Mouse (Mus musculus) embryonic fibroblast, embryonic 13.5 days (primary cell): Measurements from ENCODE around the gene 6030468B19Rik.

Experiments
- CTCF ChIP-seq: IDR thresholded peaks from 2 replicates; pipeline ENCODE4 v1.5.1; 2011; ENCODE audit warnings: mild to moderate bottlenecking, control low read depth, low read length, moderate library complexity, borderline replicate concordance; ENCODE audit not compliant: insufficient read depth
- POLR2A ChIP-seq: IDR thresholded peaks from 2 replicates; pipeline ENCODE4 v1.6.1; 2011; ENCODE audit warnings: low read depth, mild to moderate bottlenecking, control low read depth, low read length, moderate library complexity

- TF ChIP-seq CTCF (no peak), POLR2A (no peak)
Measured at GRCm38 (mm10) chr11:117845651-117846050, 48.2 kb downstream of the 6030468B19Rik start.
